Mouse (Mus musculus) c-Kit-positive CD71-negative TER-119-negative erythroid progenitor cells, embryonic 14.5 days (primary cell): Measurements from ENCODE around the gene Iqcn.

Experiments used
- DNase-seq: peaks from one replicate; pipeline ENCODE4 v3.0.0-alpha.2; 2013; ENCODE audit warnings: low read depth

Iqcn gene

GRCm38 (mm10) chr8:70701048-70701981, 1.9 kb upstream of the Iqcn start:
- DNase-seq, result no peak

- no peak for DNase-seq
These were observed 1.0 kb upstream of the Iqcn start for GRCm38 (mm10) chr8:70701982-70702841.

GRCm38 (mm10) chr8:70702842-70703182, 445 bp upstream of the Iqcn start:
- DNase-seq, result no peak

GRCm38 (mm10) chr8:70708281-70708680, 5.0 kb downstream of the Iqcn start:
- DNase-seq, result no peak

GRCm38 (mm10) chr8:70709794-70710193, 6.5 kb downstream of the Iqcn start:
- DNase-seq, result no peak

- DNase-seq, result no peak
These were observed 7.0 kb downstream of the Iqcn start for GRCm38 (mm10) chr8:70710296-70710695.

GRCm38 (mm10) chr8:70711041-70711440, 7.8 kb downstream of the Iqcn start:
- DNase-seq, result no peak

- DNase-seq, result no peak
These were observed 10.7 kb downstream of the Iqcn start for GRCm38 (mm10) chr8:70713991-70714390.

- DNase-seq, result no peak
These were observed 11.8 kb downstream of the Iqcn start for GRCm38 (mm10) chr8:70715086-70715485.

- no peak for DNase-seq
These were observed 13.5 kb downstream of the Iqcn start for GRCm38 (mm10) chr8:70716521-70717400.

- DNase-seq, result no peak
These were observed 15.0 kb downstream of the Iqcn start, which contains the start of gene Gm3336 for GRCm38 (mm10) chr8:70718297-70718696. Gm3336 (plus strand) TSS chr8:70718543.

- DNase-seq, result no peak
These were observed 16.6 kb downstream of the Iqcn start for GRCm38 (mm10) chr8:70719796-70720270.

GRCm38 (mm10) chr8:70720739-70721138, 17.5 kb downstream of the Iqcn start:
- DNase-seq, result no peak

- DNase-seq, result no peak
These were observed 18.3 kb downstream of the Iqcn start for GRCm38 (mm10) chr8:70721601-70722000.

GRCm38 (mm10) chr8:70723486-70724210, 20.4 kb downstream of the Iqcn start, which contains the start of gene Pde4c:
Pde4c (plus strand) TSS chr8:70723720.
- no peak for DNase-seq

GRCm38 (mm10) chr8:70724216-70724615, 21.0 kb downstream of the Iqcn start:
- DNase-seq, result no peak

GRCm38 (mm10) chr8:70725792-70726447, 22.7 kb downstream of the Iqcn start:
- no peak for DNase-seq

GRCm38 (mm10) chr8:70726721-70727120, 23.5 kb downstream of the Iqcn start:
- no peak for DNase-seq

GRCm38 (mm10) chr8:70729808-70730475, 26.7 kb downstream of the Iqcn start:
- DNase-seq, result no peak

GRCm38 (mm10) chr8:70730956-70731355, 27.7 kb downstream of the Iqcn start:
- DNase-seq, result no peak
